Mouse (Mus musculus) central nervous system, embryonic 11.5 days (tissue): ENCODE data around the gene Amy2a2. TPM values are rescaled to one million over a fixed set of nuclear protein-coding genes. Genes with fewer than 3 reads are reported as not detected.

Experiments
- polyA plus RNA-seq: library from polyadenylated mRNA; depleted of rRNA; stranded (reverse); fragments of >200 nt; gene quantifications from 2 replicates; pipeline ENCODE4 v1.2.3, GENCODE M21; 2012; rRNA removed

Gene Amy2a2
- polyA plus RNA-seq = not detected in 2 replicates

DNA sequence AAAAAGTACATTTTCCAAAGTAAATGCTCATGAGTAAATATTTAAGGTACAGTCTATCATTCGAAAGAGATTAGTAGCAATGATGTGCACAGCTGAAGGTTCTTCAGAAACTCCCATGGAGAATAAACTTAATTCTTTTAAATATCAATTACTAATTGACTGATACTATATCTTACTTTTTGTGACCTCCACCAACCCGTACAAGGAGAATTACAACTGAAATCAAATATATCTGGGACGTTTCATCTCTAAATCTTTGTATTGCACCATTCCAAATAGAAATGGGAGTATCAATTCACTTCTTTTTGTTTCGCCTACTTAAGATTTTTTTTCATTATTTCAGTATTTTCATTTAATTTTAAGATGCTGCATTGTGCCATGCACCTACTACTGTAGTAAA, at the start of gene Amy2a2:
TSS of gene Amy2a2 (minus strand) at position 101 of the 400 bp plus-strand sequence.

DNA sequence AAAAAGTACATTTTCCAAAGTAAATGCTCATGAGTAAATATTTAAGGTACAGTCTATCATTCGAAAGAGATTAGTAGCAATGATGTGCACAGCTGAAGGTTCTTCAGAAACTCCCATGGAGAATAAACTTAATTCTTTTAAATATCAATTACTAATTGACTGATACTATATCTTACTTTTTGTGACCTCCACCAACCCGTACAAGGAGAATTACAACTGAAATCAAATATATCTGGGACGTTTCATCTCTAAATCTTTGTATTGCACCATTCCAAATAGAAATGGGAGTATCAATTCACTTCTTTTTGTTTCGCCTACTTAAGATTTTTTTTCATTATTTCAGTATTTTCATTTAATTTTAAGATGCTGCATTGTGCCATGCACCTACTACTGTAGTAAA, 32.5 kb downstream of the Amy2a2 start, which contains the start of gene Amy2a3:
TSS of gene Amy2a3 (minus strand) at position 101 of the 400 bp plus-strand sequence.

Other genes starting within 250 kb of the Amy2a2 start
- gene Amy2a5, start 97.8 kb downstream of the Amy2a2 start, polyA plus RNA-seq = 0.07 and 0.09 TPM in 2 replicates
- gene Amy2a4, start 65.2 kb downstream of the Amy2a2 start, polyA plus RNA-seq = not detected in 2 replicates
- not detected in 2 replicates for gene Amy2a3, start 32.6 kb downstream of the Amy2a2 start, polyA plus RNA-seq
- not detected in 2 replicates for gene Amy2a1, start 175.8 kb upstream of the Amy2a2 start, polyA plus RNA-seq